Mouse (Mus musculus) retina, embryonic 14.5 days (tissue): Measurements from ENCODE around the gene Zfp873.
"Not testable (repeated sequence)": the region's sequence is repeated elsewhere in the genome, so short reads cannot be mapped to it uniquely, and the experiment has no call there.

Source experiments
- DNase-seq: peaks from one replicate; pipeline ENCODE4 v3.0.0-alpha.2; 2015; ENCODE audit warnings: low spot score

The Zfp873 gene

DNA sequence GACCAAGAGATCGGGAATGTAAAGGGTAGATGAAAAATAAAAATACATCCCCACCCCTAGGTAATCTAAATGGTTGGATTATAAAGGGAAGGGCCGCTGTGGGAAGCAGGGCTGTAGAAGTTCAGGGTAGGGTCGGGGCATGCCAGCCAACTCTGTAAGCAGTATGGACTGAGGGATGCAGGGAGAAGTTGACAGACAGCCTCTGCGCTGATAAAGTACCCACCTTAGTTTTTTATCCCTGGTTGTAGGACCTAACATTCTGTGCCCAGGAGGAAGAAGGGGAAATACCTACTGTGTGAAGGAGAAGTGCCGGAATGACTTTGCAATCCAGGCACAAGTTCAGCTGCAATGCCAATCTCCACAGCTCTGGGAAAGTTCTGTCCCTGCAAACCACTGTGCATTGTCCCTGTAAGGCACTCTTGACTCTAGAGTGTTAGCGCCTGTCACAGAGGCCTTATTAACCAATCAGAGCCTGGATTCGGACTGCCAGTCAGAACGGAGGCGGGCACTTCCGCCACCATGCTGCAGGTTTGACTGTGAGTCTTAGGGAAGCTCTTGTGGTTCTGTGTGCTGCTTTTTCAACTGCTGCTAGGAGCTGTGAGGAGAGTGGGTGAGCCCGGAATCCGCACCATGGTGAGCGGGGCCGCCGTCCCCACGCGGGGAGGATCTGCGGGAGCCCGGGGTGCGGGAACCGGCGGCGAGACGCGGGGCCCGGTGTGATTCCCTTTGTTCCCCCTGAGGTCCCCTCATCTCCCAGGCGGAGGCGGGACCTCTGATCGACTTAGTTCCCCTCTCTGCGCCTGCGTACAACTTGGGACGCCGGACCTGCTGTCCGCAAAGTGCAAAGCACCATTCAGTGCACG lies at the start of gene Zfp873:
Zfp873 (plus strand) TSS at position 527 of the 863 bp plus-strand sequence.
- DNase-seq = peak; percentile 98

- DNase-seq = not testable (repeated sequence)
Observed at GRCm38 (mm10) chr10:82003209-82003608, 44.7 kb upstream of the Zfp873 start.

DNA sequence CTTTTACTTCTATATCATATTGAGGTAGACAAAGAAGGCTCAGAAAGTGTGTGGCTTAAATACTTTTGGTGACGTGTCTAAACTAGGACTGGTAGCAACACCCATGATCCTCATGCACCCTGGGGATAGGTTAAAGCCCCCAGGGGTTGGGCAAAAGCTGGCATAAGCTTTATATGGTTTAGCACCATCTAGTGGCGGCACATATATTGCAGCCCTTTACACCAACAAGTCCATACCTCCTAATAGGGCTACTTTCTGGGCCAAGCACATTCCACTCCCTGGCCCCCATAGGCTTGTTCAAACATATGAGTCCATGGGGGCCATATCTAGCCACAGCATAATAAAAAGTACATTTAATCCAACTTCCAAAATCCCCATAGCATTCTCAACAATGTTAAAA lies 43.1 kb upstream of the Zfp873 start:
- not testable (repeated sequence) for DNase-seq

DNA sequence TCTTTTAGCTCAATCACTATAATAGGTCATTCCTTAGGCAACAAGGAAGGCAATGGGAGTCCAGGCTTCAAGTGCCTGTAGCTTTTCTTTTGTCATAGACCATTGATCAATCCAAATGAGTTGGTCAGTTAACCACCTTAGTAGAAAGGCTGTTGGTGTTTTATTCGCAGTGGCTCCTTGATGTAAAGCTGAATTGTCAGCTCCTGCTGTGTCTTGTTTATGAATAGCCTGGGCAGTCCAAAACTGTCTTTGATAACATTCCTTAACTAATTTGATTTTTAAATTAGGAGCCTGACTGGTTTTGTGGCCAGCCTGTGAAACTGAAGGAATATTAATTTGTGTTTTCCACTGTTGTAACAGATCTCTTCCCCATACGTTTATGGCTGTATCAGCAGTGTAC lies 5.7 kb upstream of the Zfp873 start:
- peak; percentile 68 for DNase-seq

DNA sequence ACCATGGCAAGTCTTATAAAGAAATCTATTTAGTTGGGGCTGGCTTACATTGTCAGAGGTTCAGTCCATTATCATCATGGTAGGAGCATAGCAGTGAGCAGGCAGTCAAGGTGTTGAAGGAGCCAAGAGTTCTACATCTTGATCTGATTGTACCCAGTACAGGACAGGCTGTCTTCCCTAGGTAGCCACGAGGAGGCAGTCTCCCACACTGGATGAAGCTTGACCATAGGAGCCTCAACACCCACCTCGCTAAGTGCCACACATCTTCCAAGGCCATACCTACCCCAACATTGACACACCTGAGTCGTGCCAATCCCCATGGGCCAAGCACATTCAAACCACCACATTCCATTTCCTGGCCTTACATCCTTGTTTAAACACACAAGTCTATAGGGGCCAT lies 1.3 kb upstream of the Zfp873 start:
- no peak for DNase-seq

DNA sequence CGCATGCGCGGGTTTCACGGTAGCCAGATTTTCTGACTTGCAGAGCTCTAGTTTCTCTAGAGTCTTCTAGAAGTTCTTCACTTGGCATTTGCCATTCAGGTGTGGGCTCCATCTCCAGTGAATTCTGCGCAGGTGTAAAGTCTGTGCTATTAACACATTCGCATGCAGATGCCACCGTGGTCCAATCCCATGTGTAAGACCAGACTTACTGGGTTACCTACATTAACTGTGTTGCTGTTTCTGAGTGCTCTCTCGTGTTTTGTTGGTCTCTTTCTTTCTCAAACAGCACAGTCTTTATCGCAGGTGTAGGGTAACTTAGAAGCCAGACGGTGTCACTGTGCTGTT lies 509 bp downstream of the Zfp873 start:
- DNase-seq = not testable (repeated sequence)

GRCm38 (mm10) chr10:82082728-82083621 lies 35.1 kb downstream of the Zfp873 start, which contains the start of gene BC024063:
TSS of gene BC024063 (plus strand) at chr10:82083353.
- not testable (repeated sequence) for DNase-seq

- not testable (repeated sequence) for DNase-seq
Observed at GRCm38 (mm10) chr10:82083622-82083971, 35.7 kb downstream of the Zfp873 start.
